In genomic region chr10:62894447-62894846, GRCm38 (mm10) we compare ENCODE assay signal across 22 mouse cellular contexts.
"Had no signal": no experiment of that assay in that cellular context is flagged by ENCODE, and none has a peak within 500 bp of the region (broad histone marks: within the 10 kb centered on the region; RNA-seq: fewer than 3 reads in every experiment).

No protein-coding gene starts in this region.

- H3K9ac ChIP-seq: heart, embryonic 12.5 days; hindbrain, embryonic 12.5 days; hindbrain, embryonic 14.5 days; intestine, embryonic 15.5 days; limb, embryonic 12.5 days; liver, embryonic 13.5 days; liver, embryonic 15.5 days had no signal

- H3K27me3 ChIP-seq: heart, embryonic 12.5 days; hindbrain, embryonic 12.5 days; intestine, embryonic 15.5 days; limb, embryonic 12.5 days; liver, embryonic 13.5 days had no signal

- H3K4me3 ChIP-seq: heart, embryonic 10.5 days; heart, embryonic 12.5 days; hindbrain, embryonic 10.5 days; hindbrain, embryonic 12.5 days; intestine, embryonic 15.5 days; limb, embryonic 12.5 days; liver, embryonic 13.5 days; liver, embryonic 15.5 days had no signal

- H3K4me1 ChIP-seq: heart, embryonic 10.5 days; heart, embryonic 12.5 days; hindbrain, embryonic 10.5 days; hindbrain, embryonic 12.5 days; intestine, embryonic 15.5 days; limb, embryonic 12.5 days; liver, embryonic 13.5 days; liver, embryonic 15.5 days had no signal

- H3K9me3 ChIP-seq: heart, embryonic 10.5 days; heart, embryonic 12.5 days; hindbrain, embryonic 10.5 days; hindbrain, embryonic 12.5 days; intestine, embryonic 15.5 days; limb, embryonic 12.5 days; liver, embryonic 13.5 days; liver, embryonic 15.5 days had no signal

- H3K36me3 ChIP-seq: heart, embryonic 10.5 days; heart, embryonic 12.5 days; hindbrain, embryonic 10.5 days; hindbrain, embryonic 12.5 days; intestine, embryonic 15.5 days; limb, embryonic 12.5 days; liver, embryonic 13.5 days; liver, embryonic 15.5 days had no signal

- DNase-seq: gastrocnemius, postnatal 14 days; gastrocnemius, postnatal 36 days; heart, adult 18-20 months; heart, postnatal 10 days; heart, postnatal 4 days; kidney, adult 18-20 months; kidney, adult 8-10 months; kidney, postnatal 10 days; kidney, postnatal 36 days; layer of hippocampus, adult 9-11 months; layer of hippocampus, postnatal 36 days; left cerebral cortex, postnatal 4 days; liver; liver, embryonic 13.5 days had no signal

- H3K27ac ChIP-seq: heart, embryonic 10.5 days; hindbrain, embryonic 10.5 days; hindbrain, embryonic 12.5 days; hindbrain, embryonic 14.5 days; intestine, embryonic 15.5 days; limb, embryonic 12.5 days; liver, embryonic 13.5 days; liver, embryonic 15.5 days had no signal
